In the genomic region with DNA sequence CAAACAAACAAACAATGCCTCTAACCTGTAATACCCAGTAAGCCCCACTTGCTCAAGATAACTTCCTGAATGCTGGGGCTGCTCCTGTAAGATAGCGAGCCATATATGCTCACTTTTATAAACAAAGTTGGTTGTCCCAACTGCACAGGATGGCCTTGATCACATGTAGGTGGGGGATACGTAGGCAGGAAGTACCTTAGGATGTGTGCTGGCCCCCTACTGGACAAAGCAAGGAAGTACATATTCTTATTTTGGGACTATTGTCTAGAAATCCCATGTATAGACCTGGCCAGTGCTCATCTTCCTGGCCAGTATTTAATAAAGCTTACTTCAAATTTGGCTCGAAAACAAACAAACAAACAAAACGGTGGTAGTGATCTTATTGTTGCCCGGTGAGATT, we compare ENCODE assay signal across 8 mouse cellular contexts. TPM values are rescaled to one million over a fixed set of nuclear protein-coding genes. Genes with fewer than 3 reads are reported as not detected.
A peak's percentile ranks its signal among the peaks of the same experiment; 100 is the strongest.
DNase-seq lines count a peak whose midpoint lies in the region; ATAC-seq lines count a peak whose summit lies in the region.
"Had no signal": no experiment of that assay in that cellular context is flagged by ENCODE, and none has a peak within 500 bp of the region (broad histone marks: within the 10 kb centered on the region; RNA-seq: fewer than 3 reads in every experiment).

No protein-coding gene starts in this region.

- H3K4me3 ChIP-seq in liver, embryonic 11.5 days (ENCODE audit: low read depth, low read length) = no peak overlapping the region
- H3K4me3 ChIP-seq in liver, embryonic 12.5 days = no peak overlapping the region
- H3K4me3 ChIP-seq in embryonic facial prominence, embryonic 14.5 days (ENCODE audit: low read depth, low read length) = no peak overlapping the region
- H3K4me3 ChIP-seq: hindbrain, embryonic 12.5 days had no signal

- ATAC-seq in liver, embryonic 11.5 days (replicated peaks; ENCODE audit: low FRiP score) = 0 out of 2 replicates have a peak, but pooled peaks have one; percentile 23
- no peak for ATAC-seq in liver, embryonic 12.5 days
- ATAC-seq in embryonic facial prominence, embryonic 14.5 days (ENCODE audit: low read depth) = no peak

- no peak overlapping the region for H3K9ac ChIP-seq in liver, embryonic 11.5 days (ENCODE audit: low read depth, low read length)
- H3K9ac ChIP-seq in liver, embryonic 12.5 days = no peak overlapping the region
- no peak overlapping the region for H3K9ac ChIP-seq in embryonic facial prominence, embryonic 14.5 days (ENCODE audit: low read depth, low read length)
- H3K9ac ChIP-seq: hindbrain, embryonic 12.5 days had no signal

- no peaks in the 10 kb centered on the region for H3K27me3 ChIP-seq in liver, embryonic 11.5 days (replicated peaks; ENCODE audit: control insufficient read depth, insufficient read depth, low read length)
- H3K27me3 ChIP-seq in liver, embryonic 12.5 days (replicated peaks) = no peaks in the 10 kb centered on the region
- no peaks in the 10 kb centered on the region for H3K27me3 ChIP-seq in embryonic facial prominence, embryonic 14.5 days (replicated peaks; ENCODE audit: control insufficient read depth, insufficient read depth, low read length)
- H3K27me3 ChIP-seq: hindbrain, embryonic 12.5 days had no signal

- no peak for DNase-seq in liver, embryonic 11.5 days (ENCODE audit: low spot score)
- peak; percentile 36 for DNase-seq in NIH3T3 (ENCODE audit: low read depth)
- DNase-seq in embryonic facial prominence, embryonic 14.5 days (ENCODE audit: low spot score) = peak; percentile 12
- DNase-seq in thymus, postnatal 0 days (ENCODE audit: low spot score) = peak; percentile 68
- no peak for DNase-seq in cerebellum, adult 9-10 months
- no peak for DNase-seq in ovary, postnatal 14 days (ENCODE audit: low spot score)

- WGBS in liver, embryonic 11.5 days = 74% methylated on average over 5 of the region's 5 CpGs
- 53% methylated on average over 5 of the region's 5 CpGs for WGBS in liver, embryonic 12.5 days (ENCODE audit: insufficient replicate concordance)
- WGBS in embryonic facial prominence, embryonic 14.5 days = 86% methylated on average over 5 of the region's 5 CpGs

- no peak overlapping the region for H3K27ac ChIP-seq in liver, embryonic 11.5 days (ENCODE audit: low read depth, low read length)
- H3K27ac ChIP-seq in liver, embryonic 12.5 days = no peak overlapping the region
- no peak overlapping the region for H3K27ac ChIP-seq in embryonic facial prominence, embryonic 14.5 days (replicated peaks; ENCODE audit: low read depth, low read length)
- H3K27ac ChIP-seq: hindbrain, embryonic 12.5 days had no signal

- no peaks in the 10 kb centered on the region for H3K9me3 ChIP-seq in liver, embryonic 11.5 days (ENCODE audit: control insufficient read depth, low read length)
- no peaks in the 10 kb centered on the region for H3K9me3 ChIP-seq in liver, embryonic 12.5 days (replicated peaks)
- no peaks in the 10 kb centered on the region for H3K9me3 ChIP-seq in embryonic facial prominence, embryonic 14.5 days (ENCODE audit: control insufficient read depth, low read length)
- H3K9me3 ChIP-seq: hindbrain, embryonic 12.5 days had no signal

- no peak overlapping the region for H3K4me2 ChIP-seq in liver, embryonic 11.5 days
- no peak overlapping the region for H3K4me2 ChIP-seq in liver, embryonic 12.5 days
- no peak overlapping the region for H3K4me2 ChIP-seq in embryonic facial prominence, embryonic 14.5 days (ENCODE audit: low read depth, low read length)
- H3K4me2 ChIP-seq: hindbrain, embryonic 12.5 days had no signal

- H3K36me3 ChIP-seq in liver, embryonic 11.5 days (ENCODE audit: control insufficient read depth, insufficient read depth, low read length) = no peaks in the 10 kb centered on the region
- no peaks in the 10 kb centered on the region; the same call in 1 of the 2 replicates for H3K36me3 ChIP-seq in liver, embryonic 12.5 days
- H3K36me3 ChIP-seq in embryonic facial prominence, embryonic 14.5 days (ENCODE audit: control insufficient read depth, insufficient read depth, low read length) = no peaks in the 10 kb centered on the region
- H3K36me3 ChIP-seq: hindbrain, embryonic 12.5 days had no signal

- H3K4me1 ChIP-seq in liver, embryonic 11.5 days (replicated peaks; ENCODE audit: control insufficient read depth, insufficient read depth, low read length) = no peaks in the 10 kb centered on the region
- no peaks in the 10 kb centered on the region for H3K4me1 ChIP-seq in liver, embryonic 12.5 days
- no peaks in the 10 kb centered on the region for H3K4me1 ChIP-seq in embryonic facial prominence, embryonic 14.5 days (ENCODE audit: control insufficient read depth, insufficient read depth, low read length)
- H3K4me1 ChIP-seq: hindbrain, embryonic 12.5 days had no signal

RNA-seq across cellular contexts. Expression of a gene that starts 39.1 kb away (rescaled TPM):
- polyA plus RNA-seq in liver, embryonic 11.5 days (2014; fragmentation: Nextera tagmentation; extraction: Ambion mirVana) = 37.4 and 42.5 TPM in 2 replicates
- 42.2 and 42.4 TPM in 2 replicates for polyA plus RNA-seq in liver, embryonic 12.5 days (2016; fragmentation: Nextera tagmentation; extraction: Ambion mirVana)
- 55.2 and 57.0 TPM in 2 replicates for polyA plus RNA-seq in embryonic facial prominence, embryonic 14.5 days (2014; fragmentation: Nextera tagmentation; extraction: Ambion mirVana)
- 10.4 and 13.4 TPM in 2 replicates for polyA plus RNA-seq in thymus, postnatal 0 days (2015; fragmentation: Nextera tagmentation; extraction: Ambion mirVana)

RNA-seq across cellular contexts. Expression of a gene that starts 59.7 kb away (rescaled TPM):
- polyA plus RNA-seq in liver, embryonic 11.5 days (2014; fragmentation: Nextera tagmentation; extraction: Ambion mirVana) = 8.5 and 9.3 TPM in 2 replicates
- polyA plus RNA-seq in liver, embryonic 12.5 days (2016; fragmentation: Nextera tagmentation; extraction: Ambion mirVana) = 6.4 and 7.0 TPM in 2 replicates
- polyA plus RNA-seq in embryonic facial prominence, embryonic 14.5 days (2014; fragmentation: Nextera tagmentation; extraction: Ambion mirVana) = 1.1 and 1.2 TPM in 2 replicates
- 23.6 and 24.5 TPM in 2 replicates for polyA plus RNA-seq in thymus, postnatal 0 days (2015; fragmentation: Nextera tagmentation; extraction: Ambion mirVana)

Comparison
In these comparisons a context has a peak if more than half of its experiments do, and no peak if none do; other contexts are left out.
1. DNase-seq: peak in NIH3T3 (single experiment), embryonic facial prominence, embryonic 14.5 days (single experiment) and thymus, postnatal 0 days (single experiment); none in liver, embryonic 11.5 days (single experiment), cerebellum, adult 9-10 months (single experiment) and ovary, postnatal 14 days (single experiment).